Mouse (Mus musculus) liver, embryonic 12.5 days (tissue): Measurements from ENCODE around the gene Golga3. TPM values are rescaled to one million over a fixed set of nuclear protein-coding genes. Genes with fewer than 3 reads are reported as not detected.

ENCODE experiments used
- ATAC-seq: fragments of 200-750 bp; cut with Nextera tagmentation; 2 replicates; pipeline ENCODE4 v1.8.0; 2017; ENCODE audit warnings: moderate number of reproducible peaks, mild to moderate bottlenecking, moderate library complexity
- H3K27ac ChIP-seq: fragments of 300-500 bp; sonication (generic); 2 replicates; pipeline ENCODE4 v1.5.1; 2016; ENCODE audit warnings: mild to moderate bottlenecking
- H3K27me3 ChIP-seq: fragments of 300-500 bp; sonication (generic); replicated peaks from 2 replicates; pipeline ENCODE4 v1.6.1; 2016; ENCODE audit warnings: mild to moderate bottlenecking, moderate library complexity
- H3K36me3 ChIP-seq: fragments of 300-500 bp; sonication (generic); 2 replicates; pipeline ENCODE4 v1.6.1; 2016; ENCODE audit warnings: mild to moderate bottlenecking, moderate library complexity
- H3K4me1 ChIP-seq: fragments of 300-500 bp; sonication (generic); 2 replicates; pipeline ENCODE4 v1.6.1; 2016
- H3K4me2 ChIP-seq: fragments of 300-500 bp; sonication (generic); 2 replicates; pipeline ENCODE4 v1.6.1; 2016; ENCODE audit warnings: mild to moderate bottlenecking, moderate library complexity
- H3K4me3 ChIP-seq: fragments of 300-500 bp; sonication (generic); 2 replicates; pipeline ENCODE4 v1.5.1; 2016; ENCODE audit warnings: mild to moderate bottlenecking, moderate library complexity
- H3K9ac ChIP-seq: fragments of 300-500 bp; sonication (generic); 2 replicates; pipeline ENCODE4 v1.6.1; 2016; ENCODE audit warnings: mild to moderate bottlenecking, moderate library complexity
- H3K9me3 ChIP-seq: fragments of 300-500 bp; sonication (generic); replicated peaks from 2 replicates; pipeline ENCODE4 v1.6.1; 2016; ENCODE audit warnings: mild to moderate bottlenecking, moderate library complexity
- WGBS: fragments of 180-500 bp; shearing (Covaris S2); methylation state at CpG from one replicate; pipeline ENCODE4 v1.1.7; 2016; ENCODE audit not compliant: insufficient replicate concordance; 5-methylcytosine and 5-hydroxymethylcytosine counted together
- polyA plus RNA-seq: library from polyadenylated mRNA; unstranded; fragments of >200 nt; fragmentation: Nextera tagmentation; extraction: Ambion mirVana; gene quantifications from 2 replicates; pipeline ENCODE4 v1.2.1, GENCODE M21; 2016

Gene Golga3
- 13.5 and 14.0 TPM in 2 replicates for polyA plus RNA-seq

DNA sequence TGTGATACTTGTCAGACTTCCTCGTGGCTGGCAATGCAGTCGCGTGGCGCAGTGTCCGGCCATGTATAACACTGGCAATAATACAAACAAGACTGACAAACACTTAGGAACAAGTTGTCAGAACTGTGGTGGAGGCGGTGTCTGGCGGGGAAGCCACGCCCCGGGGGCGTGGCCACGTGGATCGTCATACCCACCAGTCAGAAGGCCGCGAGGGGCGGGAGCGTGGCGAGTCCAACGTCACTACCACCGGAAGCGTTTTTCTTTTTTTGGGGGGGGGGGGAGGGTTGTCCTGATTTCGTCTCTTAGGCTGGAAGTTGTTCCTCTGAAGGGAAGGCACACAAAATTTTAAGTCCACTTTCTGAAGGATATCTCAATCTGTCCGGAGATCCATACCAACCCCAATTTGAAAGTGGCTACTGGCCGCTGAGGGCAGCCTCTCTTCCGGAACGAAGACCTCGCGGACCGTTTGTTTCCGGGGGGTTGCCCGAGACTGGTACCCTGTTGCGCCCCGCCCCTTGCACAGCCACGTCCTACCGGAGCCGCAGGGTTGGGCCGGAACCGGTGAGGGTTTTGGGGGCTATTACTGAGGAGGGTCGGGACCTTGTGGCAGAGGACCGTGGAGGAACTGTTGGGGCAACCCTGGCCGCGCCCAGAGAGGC is at the start of gene Golga3:
Gene Golga3 (plus strand): TSS at position 340 of the 659 bp plus-strand sequence.
- H3K36me3 ChIP-seq, result peaks cover 5% of the 10 kb centered on the region
- H3K9ac ChIP-seq, result peak within 1 kb of the TSS; percentile 91
- WGBS, result under 1% methylated on average over 41 of the region's 41 CpGs
- H3K9me3 ChIP-seq, result no peaks in the 10 kb centered on the region
- peak within 1 kb of the TSS; percentile 79 for H3K27ac ChIP-seq
- H3K4me2 ChIP-seq, result peak within 1 kb of the TSS; percentile 87
- peak; percentile 96 for ATAC-seq
- no peaks in the 10 kb centered on the region for H3K27me3 ChIP-seq
- H3K4me1 ChIP-seq, result peaks cover 38% of the 10 kb centered on the region
- peak within 1 kb of the TSS; percentile 98 for H3K4me3 ChIP-seq

- peak within 1 kb of the TSS; percentile 91 for H3K4me3 ChIP-seq
- peak within 1 kb of the TSS; percentile 81 for H3K4me2 ChIP-seq
- H3K27me3 ChIP-seq, result no peaks in the 10 kb centered on the region
- ATAC-seq, result peak; percentile 100
- H3K27ac ChIP-seq, result peak within 1 kb of the TSS; percentile 92
- 0 out of 2 replicates have a peak, but pooled peaks cover 9% of the 10 kb centered on the region for H3K9me3 ChIP-seq
- peak within 1 kb of the TSS; percentile 91 for H3K9ac ChIP-seq
- WGBS, result 4% methylated on average over 46 of the region's 46 CpGs
- peaks cover 31% of the 10 kb centered on the region for H3K36me3 ChIP-seq
- peaks cover 23% of the 10 kb centered on the region for H3K4me1 ChIP-seq
These were observed 41.0 kb upstream of the Golga3 start, which contains the start of gene Chfr for GRCm38 (mm10) chr5:110135293-110136086. Chfr (plus strand) TSS chr5:110135842.

DNA sequence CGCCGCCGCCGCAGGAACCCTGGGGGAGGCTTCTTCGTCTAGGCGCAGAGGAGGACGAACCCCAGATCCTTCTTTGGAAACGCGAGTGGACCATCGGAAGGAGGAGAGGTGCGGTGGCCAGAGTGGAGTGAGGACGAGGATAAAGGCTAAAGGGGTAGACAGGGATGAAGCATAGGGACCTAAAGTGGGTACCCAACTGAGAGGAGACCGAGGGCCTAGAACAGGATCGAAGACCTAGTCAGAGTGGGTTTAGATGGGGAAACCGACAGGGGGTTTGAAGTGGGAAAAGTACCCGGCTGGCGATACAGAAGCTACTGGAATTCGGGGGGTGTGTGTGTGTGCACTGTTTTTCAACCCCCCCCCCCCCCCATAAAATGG is 40.4 kb upstream of the Golga3 start:
- H3K4me1 ChIP-seq, result peaks cover 23% of the 10 kb centered on the region
- peak overlapping the region; percentile 91 for H3K9ac ChIP-seq
- WGBS, result 4% methylated on average over 18 of the region's 18 CpGs
- peak overlapping the region; percentile 92 for H3K27ac ChIP-seq
- ATAC-seq, result no peak
- H3K27me3 ChIP-seq, result no peaks in the 10 kb centered on the region
- H3K36me3 ChIP-seq, result peaks cover 34% of the 10 kb centered on the region
- peak overlapping the region; percentile 81 for H3K4me2 ChIP-seq
- peak overlapping the region; percentile 91 for H3K4me3 ChIP-seq
- H3K9me3 ChIP-seq, result 0 out of 2 replicates have a peak, but pooled peaks cover 5% of the 10 kb centered on the region

DNA sequence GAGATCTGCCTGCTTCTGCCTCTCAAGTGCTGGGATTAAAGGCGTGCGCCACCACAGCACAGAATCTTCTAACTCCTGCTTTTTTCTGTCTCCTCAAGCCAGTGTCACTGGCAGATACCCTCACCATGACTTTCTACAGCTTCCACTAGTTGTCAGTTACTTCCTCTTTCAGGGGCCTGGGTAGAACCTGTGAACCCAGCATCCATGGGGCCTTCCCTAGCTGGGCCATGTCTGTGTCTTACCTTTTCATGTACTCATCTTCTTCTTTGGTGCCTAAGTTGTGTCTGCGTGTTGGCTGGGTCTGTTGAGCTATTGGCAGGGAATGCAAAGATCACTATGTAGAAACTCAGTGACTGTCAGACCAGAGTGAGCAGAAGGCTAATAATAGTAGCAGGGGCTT is 38.7 kb upstream of the Golga3 start:
- H3K36me3 ChIP-seq, result peaks cover 45% of the 10 kb centered on the region
- ATAC-seq, result no peak
- 87% methylated on average over 3 of the region's 3 CpGs for WGBS
- no peak overlapping the region for H3K27ac ChIP-seq
- H3K4me1 ChIP-seq, result peaks cover 23% of the 10 kb centered on the region
- no peak overlapping the region for H3K4me3 ChIP-seq
- 0 out of 2 replicates have a peak, but pooled peaks cover 5% of the 10 kb centered on the region for H3K9me3 ChIP-seq
- H3K27me3 ChIP-seq, result no peaks in the 10 kb centered on the region
- no peak overlapping the region for H3K9ac ChIP-seq
- no peak overlapping the region for H3K4me2 ChIP-seq

- Histone ChIP-seq H3K36me3 (peaks cover 60% of the 10 kb centered on the region), H3K27ac (no peak overlapping the region), H3K27me3 (no peaks in the 10 kb centered on the region), H3K9me3 (no peaks in the 10 kb centered on the region), H3K4me1 (peaks cover 23% of the 10 kb centered on the region), H3K4me3 (no peak overlapping the region), H3K9ac (no peak overlapping the region), H3K4me2 (no peak overlapping the region)
- WGBS, result 94% methylated on average over 3 of the region's 3 CpGs
- ATAC-seq, result no peak
These were observed 37.2 kb upstream of the Golga3 start for GRCm38 (mm10) chr5:110139325-110139724.

DNA sequence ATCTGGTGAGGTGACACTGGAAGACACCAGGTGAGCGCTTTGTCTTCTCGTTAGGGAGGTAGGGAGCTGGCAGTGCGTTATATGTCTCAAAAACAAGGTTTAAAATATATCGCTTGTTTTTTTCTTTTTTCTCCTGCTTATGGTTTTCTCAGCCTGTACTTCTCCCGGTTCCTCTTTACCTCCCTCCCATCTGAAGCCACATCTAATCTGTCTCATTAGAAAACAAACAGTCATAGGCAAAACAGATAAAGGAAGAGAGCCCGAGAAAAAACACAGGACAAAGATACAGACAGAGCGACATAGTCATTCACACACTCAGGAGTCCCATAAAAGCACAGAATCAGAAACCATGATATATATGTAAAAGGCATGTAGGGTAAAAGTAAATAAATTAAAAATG is 36.1 kb upstream of the Golga3 start:
- no peak overlapping the region for H3K4me2 ChIP-seq
- no peak overlapping the region for H3K4me3 ChIP-seq
- no peaks in the 10 kb centered on the region for H3K9me3 ChIP-seq
- H3K27me3 ChIP-seq, result no peaks in the 10 kb centered on the region
- WGBS, result 77% methylated on average over 7 of the region's 7 CpGs
- H3K9ac ChIP-seq, result no peak overlapping the region
- peaks cover 71% of the 10 kb centered on the region for H3K36me3 ChIP-seq
- H3K4me1 ChIP-seq, result peaks cover 23% of the 10 kb centered on the region
- H3K27ac ChIP-seq, result no peak overlapping the region
- ATAC-seq, result no peak

DNA sequence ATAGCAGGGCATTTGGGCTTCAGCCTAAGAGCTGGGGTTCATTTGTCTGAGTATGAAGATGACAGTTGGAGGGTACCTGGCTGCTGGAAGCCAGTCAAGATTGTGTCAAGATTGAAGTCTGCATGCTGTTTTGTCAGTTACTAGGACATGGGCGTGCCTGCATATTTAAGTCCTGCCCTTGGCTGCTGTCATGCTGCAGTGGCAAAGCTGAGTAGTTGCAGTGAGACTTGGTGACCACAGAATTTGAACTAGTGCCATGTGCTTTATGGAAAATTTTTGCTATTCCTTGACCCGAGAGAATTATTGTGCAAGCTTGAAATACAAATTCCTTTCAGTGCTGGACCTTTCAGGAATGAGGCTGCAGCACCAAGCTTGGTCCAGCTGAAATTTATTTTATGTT is 34.2 kb upstream of the Golga3 start:
- Histone ChIP-seq H3K36me3 (peaks cover 87% of the 10 kb centered on the region), H3K9ac (no peak overlapping the region), H3K4me3 (no peak overlapping the region), H3K4me2 (no peak overlapping the region), H3K4me1 (peaks cover 11% of the 10 kb centered on the region), H3K27ac (no peak overlapping the region), H3K27me3 (no peaks in the 10 kb centered on the region), H3K9me3 (no peaks in the 10 kb centered on the region)
- 78% methylated on average over 2 of the region's 2 CpGs for WGBS
- no peak for ATAC-seq

DNA sequence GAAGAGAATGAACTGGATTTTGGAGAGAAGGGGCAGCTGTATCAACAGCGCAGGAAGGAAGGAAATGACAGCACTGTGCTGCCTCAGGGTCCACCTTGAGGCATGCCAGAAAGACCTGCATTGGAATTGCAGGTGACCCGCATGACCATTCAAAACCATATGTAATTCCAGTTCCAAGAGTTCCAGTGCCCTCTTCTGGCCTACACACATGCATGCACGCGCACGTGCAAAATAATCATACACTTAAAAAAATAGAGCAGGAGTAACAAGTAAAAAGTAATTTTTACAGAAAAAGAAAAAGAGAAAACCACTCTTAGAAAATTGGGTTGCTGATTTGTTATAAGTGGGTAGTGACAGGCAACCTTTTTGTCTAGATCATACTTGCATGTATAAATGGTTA is 33.5 kb upstream of the Golga3 start:
- Histone ChIP-seq H3K36me3 (peaks cover 91% of the 10 kb centered on the region), H3K4me1 (peaks cover 7% of the 10 kb centered on the region), H3K9me3 (no peaks in the 10 kb centered on the region), H3K27ac (no peak overlapping the region), H3K27me3 (no peaks in the 10 kb centered on the region), H3K9ac (no peak overlapping the region), H3K4me3 (no peak overlapping the region), H3K4me2 (no peak overlapping the region)
- WGBS, result 87% methylated on average over 5 of the region's 5 CpGs
- ATAC-seq, result no peak

- no peaks in the 10 kb centered on the region for H3K9me3 ChIP-seq
- no peak overlapping the region for H3K27ac ChIP-seq
- H3K4me1 ChIP-seq, result no peaks in the 10 kb centered on the region
- H3K4me2 ChIP-seq, result no peak overlapping the region
- no peak overlapping the region for H3K9ac ChIP-seq
- no peak for ATAC-seq
- 95% methylated on average over 4 of the region's 4 CpGs for WGBS
- H3K27me3 ChIP-seq, result no peaks in the 10 kb centered on the region
- H3K4me3 ChIP-seq, result no peak overlapping the region
- H3K36me3 ChIP-seq, result peaks cover 70% of the 10 kb centered on the region
These were observed 7.1 kb upstream of the Golga3 start for GRCm38 (mm10) chr5:110169374-110169773.

DNA sequence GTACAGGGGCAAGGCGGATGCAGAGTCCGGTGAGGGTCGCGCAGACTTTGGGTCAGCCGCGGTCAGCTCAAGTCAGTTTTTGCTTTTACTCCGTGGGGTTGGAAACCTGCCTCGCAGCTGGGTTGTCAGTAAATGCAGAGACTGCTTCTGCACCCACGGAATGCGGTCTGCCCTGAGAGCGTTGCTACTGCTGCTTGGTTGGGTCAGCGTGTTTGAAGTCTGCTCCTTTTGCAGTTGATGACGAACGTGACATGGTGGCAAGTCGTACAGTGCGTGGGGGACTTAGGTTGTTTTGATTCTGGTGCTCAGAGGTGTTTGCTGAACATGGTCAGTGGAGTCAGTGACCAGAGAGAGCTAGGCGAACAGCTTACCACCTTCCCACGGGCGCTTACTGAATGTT is 520 bp downstream of the Golga3 start:
- H3K4me3 ChIP-seq, result peak overlapping the region; percentile 98
- no peaks in the 10 kb centered on the region for H3K9me3 ChIP-seq
- H3K4me2 ChIP-seq, result peak overlapping the region; percentile 87
- ATAC-seq, result peak; percentile 19
- WGBS, result under 1% methylated on average over 19 of the region's 19 CpGs
- H3K4me1 ChIP-seq, result peaks cover 38% of the 10 kb centered on the region
- no peaks in the 10 kb centered on the region for H3K27me3 ChIP-seq
- H3K9ac ChIP-seq, result peak overlapping the region; percentile 91
- H3K27ac ChIP-seq, result peak overlapping the region; percentile 79
- peaks cover 7% of the 10 kb centered on the region for H3K36me3 ChIP-seq

DNA sequence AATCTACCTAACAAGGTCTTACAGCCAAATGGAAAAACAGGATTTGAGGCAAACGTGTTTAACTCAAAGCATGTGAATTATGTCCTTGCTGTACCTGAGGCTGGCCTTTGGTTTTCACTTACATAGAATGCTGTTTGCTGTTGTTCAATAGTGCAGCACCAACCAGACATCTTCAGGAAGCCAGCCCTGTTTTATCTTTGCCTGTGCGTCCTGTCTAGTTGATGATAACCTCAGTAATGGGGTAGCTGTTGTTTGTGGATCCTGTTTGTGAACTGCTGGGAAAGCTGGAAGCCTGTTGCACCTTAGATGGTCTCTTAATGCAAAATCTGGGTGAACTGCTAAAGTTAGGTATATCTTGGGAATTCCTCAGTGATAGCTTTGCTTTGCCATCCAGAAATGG is 2.1 kb downstream of the Golga3 start:
- Histone ChIP-seq H3K9ac (peak overlapping the region; percentile 13; the same call in 1 of the 2 replicates), H3K36me3 (peaks cover 20% of the 10 kb centered on the region), H3K9me3 (no peaks in the 10 kb centered on the region), H3K27me3 (no peaks in the 10 kb centered on the region), H3K4me2 (peak overlapping the region; percentile 87), H3K27ac (peak overlapping the region; percentile 45), H3K4me3 (peak overlapping the region; percentile 15; the same call in 1 of the 2 replicates), H3K4me1 (peaks cover 38% of the 10 kb centered on the region)
- 0 out of 2 replicates have a peak, but pooled peaks have one; percentile 22 for ATAC-seq
- 30% methylated on average over 2 of the region's 2 CpGs for WGBS

- WGBS, result 77% methylated on average over 5 of the region's 5 CpGs
- H3K36me3 ChIP-seq, result peaks cover 49% of the 10 kb centered on the region
- no peak overlapping the region for H3K4me3 ChIP-seq
- no peak overlapping the region for H3K9ac ChIP-seq
- no peak overlapping the region for H3K27ac ChIP-seq
- H3K9me3 ChIP-seq, result no peaks in the 10 kb centered on the region
- H3K27me3 ChIP-seq, result no peaks in the 10 kb centered on the region
- H3K4me2 ChIP-seq, result no peak overlapping the region
- H3K4me1 ChIP-seq, result peaks cover 33% of the 10 kb centered on the region
- no peak for ATAC-seq
These were observed 5.2 kb downstream of the Golga3 start for GRCm38 (mm10) chr5:110181716-110182115.
